ENCODE assay signal across 8 mouse cellular contexts in genomic region chr14:49173290-49174135, GRCm38 (mm10). TPM values are rescaled to one million over a fixed set of nuclear protein-coding genes. Genes with fewer than 3 reads are reported as not detected.
DNase-seq lines count a peak whose midpoint lies in the region; ATAC-seq and TF ChIP-seq lines count a peak whose summit lies in the region.

No protein-coding gene starts in this region.

- 25% methylated on average over 16 of the region's 16 CpGs for WGBS in heart, adult 2 months
- WGBS in intestine, embryonic 16.5 days = 25% methylated on average over 16 of the region's 16 CpGs
- WGBS in midbrain, embryonic 13.5 days = 53% methylated on average over 16 of the region's 16 CpGs

- peak overlapping the region; percentile 64; the same call in 1 of the 2 replicates for H3K27ac ChIP-seq in heart, adult 2 months
- no peak overlapping the region for H3K27ac ChIP-seq in CH12.LX (ENCODE audit: insufficient read depth, low read depth)
- H3K27ac ChIP-seq in embryonic fibroblast, embryonic 13.5 days (ENCODE audit: insufficient read depth, low read length) = no peak overlapping the region
- peak overlapping the region; percentile 87 for H3K27ac ChIP-seq in intestine, embryonic 16.5 days (ENCODE audit: low read length)
- peak overlapping the region; percentile 91; the same call in 1 of the 2 replicates for H3K27ac ChIP-seq in midbrain, embryonic 13.5 days

- H3K79me2 ChIP-seq in heart, adult 2 months (replicated peaks; ENCODE audit: control insufficient read depth, insufficient read depth, low read length) = peaks cover 4% of the 10 kb centered on the region
- H3K79me2 ChIP-seq in CH12.LX (replicated peaks; ENCODE audit: control insufficient read depth, extremely low read depth, insufficient read depth, poor library complexity, severe bottlenecking) = peaks cover 28% of the 10 kb centered on the region

- H3K36me3 ChIP-seq in heart, adult 2 months (ENCODE audit: control insufficient read depth, insufficient read depth, low read length) = peaks cover 20% of the 10 kb centered on the region
- H3K36me3 ChIP-seq in CH12.LX (replicated peaks in 1 of 2; ENCODE audit: control insufficient read depth in 1 of 2, insufficient read depth in 1 of 2, low read length in 1 of 2) = peaks cover 5 to 23% of the 10 kb centered on the region in 2 experiments
- no peaks in the 10 kb centered on the region for H3K36me3 ChIP-seq in intestine, embryonic 16.5 days (ENCODE audit: control insufficient read depth, insufficient read depth, low read length)
- H3K36me3 ChIP-seq in midbrain, embryonic 13.5 days = no peaks in the 10 kb centered on the region; the same call in 1 of the 2 replicates

- TF ChIP-seq CTCF in heart, adult 2 months (IDR thresholded peaks at IDR 0.05) = no peak
- TF ChIP-seq CTCF in CH12.LX (conservative IDR thresholded peaks at IDR 0.05 in 1 of 2, IDR thresholded peaks at IDR 0.05 in 1 of 2; ENCODE audit: low read depth in 2 of 2, low read length in 2 of 2) = no peak
- TF ChIP-seq CTCF in embryonic fibroblast, embryonic 13.5 days (IDR thresholded peaks at IDR 0.05; ENCODE audit: borderline replicate concordance, insufficient read depth, low read length) = no peak

- peak overlapping the region; percentile 68 for H3K4me3 ChIP-seq in heart, adult 2 months
- H3K4me3 ChIP-seq in CH12.LX (replicated peaks in 1 of 3; ENCODE audit: low read depth in 2 of 3, low read length in 2 of 3, poor library complexity in 1 of 3) = peak overlapping the region; percentile 50 to 97 (median 90)
- H3K4me3 ChIP-seq in embryonic fibroblast, embryonic 13.5 days (ENCODE audit: insufficient read depth, low read length) = peak overlapping the region; percentile 72
- peak overlapping the region; percentile 99 for H3K4me3 ChIP-seq in intestine, embryonic 16.5 days (ENCODE audit: low read length)
- peak overlapping the region; percentile 98 for H3K4me3 ChIP-seq in midbrain, embryonic 13.5 days (replicated peaks)

- no peaks in the 10 kb centered on the region for H3K27me3 ChIP-seq in heart, adult 2 months (ENCODE audit: control insufficient read depth, insufficient read depth, low read length)
- no peaks in the 10 kb centered on the region for H3K27me3 ChIP-seq in CH12.LX (replicated peaks)
- H3K27me3 ChIP-seq in intestine, embryonic 16.5 days (replicated peaks; ENCODE audit: control insufficient read depth, insufficient read depth, low read length) = no peaks in the 10 kb centered on the region
- H3K27me3 ChIP-seq in midbrain, embryonic 13.5 days = no peaks in the 10 kb centered on the region

- in situ Hi-C loops in CH12.LX (cut with MboI; ENCODE audit: low pct_ligation_motif_present, low pct_unique_long_range_greater_than_20kb, low sequenced_read_pairs) = no loop called here

- no peaks in the 10 kb centered on the region for H3K9me3 ChIP-seq in CH12.LX (replicated peaks; ENCODE audit: low read length)
- no peaks in the 10 kb centered on the region for H3K9me3 ChIP-seq in intestine, embryonic 16.5 days (ENCODE audit: control insufficient read depth, low read length)
- no peaks in the 10 kb centered on the region for H3K9me3 ChIP-seq in midbrain, embryonic 13.5 days

- TF ChIP-seq EP300 in heart, adult 2 months (IDR thresholded peaks at IDR 0.05; ENCODE audit: insufficient read depth, low read depth, low read length) = no peak
- no peak for TF ChIP-seq EP300 in CH12.LX (IDR thresholded peaks at IDR 0.05; ENCODE audit: low read length)

- DNase-seq in heart, adult 2 months = peak in 1 of 2 experiments; percentile 17
- no peak for DNase-seq in heart, adult 9 months (ENCODE audit: low spot score in 2 of 2)
- DNase-seq in CH12.LX (ENCODE audit: extremely low read depth) = no peak
- no peak for DNase-seq in layer of hippocampus, postnatal 10 days (ENCODE audit: low spot score in 2 of 2)
- no peak for DNase-seq in ovary, postnatal 14 days (ENCODE audit: low spot score)

- H3K4me1 ChIP-seq in heart, adult 2 months (ENCODE audit: control insufficient read depth, insufficient read depth, low read length) = peaks cover 9% of the 10 kb centered on the region
- H3K4me1 ChIP-seq in CH12.LX (ENCODE audit: control insufficient read depth in 1 of 2, insufficient read depth in 2 of 2) = peaks cover 3 to 29% of the 10 kb centered on the region in 2 experiments; a peak in 2 of 4 replicates
- no peaks in the 10 kb centered on the region; the same call in none of the 2 replicates for H3K4me1 ChIP-seq in embryonic fibroblast, embryonic 13.5 days (ENCODE audit: control insufficient read depth, insufficient read depth, low read length)
- peaks cover 18% of the 10 kb centered on the region for H3K4me1 ChIP-seq in intestine, embryonic 16.5 days (ENCODE audit: control insufficient read depth, insufficient read depth, low read length)
- H3K4me1 ChIP-seq in midbrain, embryonic 13.5 days (replicated peaks) = peaks cover 40% of the 10 kb centered on the region

- ATAC-seq in intestine, embryonic 16.5 days = no peak
- ATAC-seq in midbrain, embryonic 13.5 days = peak; percentile 16; the same call in 1 of the 2 replicates

- H3K4me2 ChIP-seq in CH12.LX (ENCODE audit: insufficient read depth, low read depth, poor library complexity, severe bottlenecking) = peak overlapping the region; percentile 84
- peak overlapping the region; percentile 85 for H3K4me2 ChIP-seq in intestine, embryonic 16.5 days (ENCODE audit: low read depth, low read length)
- peak overlapping the region; percentile 95 for H3K4me2 ChIP-seq in midbrain, embryonic 13.5 days (replicated peaks)

- TF ChIP-seq POLR2A in heart, adult 2 months (IDR thresholded peaks at IDR 0.05; ENCODE audit: insufficient read depth, low read depth, low read length) = no peak
- TF ChIP-seq POLR2A in CH12.LX (IDR thresholded peaks at IDR 0.05; ENCODE audit: low read depth, low read length) = no peak
- TF ChIP-seq POLR2A in embryonic fibroblast, embryonic 13.5 days (IDR thresholded peaks at IDR 0.05; ENCODE audit: low read depth, low read length) = no peak

- dilution Hi-C loops in CH12.LX (cut with MboI; ENCODE audit: extremely low pct_ligation_motif_present, extremely low pct_unique_long_range_greater_than_20kb, low sequenced_read_pairs) = no loop called here

- no peak for TF ChIP-seq RAD21 in CH12.LX (IDR thresholded peaks at IDR 0.05; ENCODE audit: low read depth, low read length)

- peak overlapping the region; percentile 98 for H3K9ac ChIP-seq in heart, adult 2 months (ENCODE audit: low read depth, low read length)
- peak overlapping the region; percentile 79 for H3K9ac ChIP-seq in CH12.LX (ENCODE audit: insufficient read depth, low read depth)
- peak overlapping the region; percentile 97 for H3K9ac ChIP-seq in intestine, embryonic 16.5 days (ENCODE audit: low read depth, low read length)
- peak overlapping the region; percentile 97 for H3K9ac ChIP-seq in midbrain, embryonic 13.5 days (replicated peaks)

- intact Hi-C loops in heart, adult 2 months (cut with DNase I) = loop anchor here (2.0 kb wide), 1 partner anchor 107 kb away; the partner anchor contains the start of genes Ap5m1 and Exoc5

TF ChIP-seq in CH12.LX, 34 proteins besides CTCF, POLR2A, EP300 and RAD21:
- TF ChIP-seq MAFK (IDR thresholded peaks at IDR 0.05; ENCODE audit: insufficient replicate concordance, low read length) (no peak), CHD1 (IDR thresholded peaks at IDR 0.05; ENCODE audit: low read depth, low read length) (peak; percentile 50; the same call in 1 of the 2 replicates), ELF1 (IDR thresholded peaks at IDR 0.05; ENCODE audit: low read depth, low read length) (0 out of 2 replicates have a peak, but pooled peaks have one; percentile 24), SIN3A (IDR thresholded peaks at IDR 0.05; ENCODE audit: low read length) (0 out of 2 replicates have a peak, but pooled peaks have one; percentile 10), MXI1 (IDR thresholded peaks at IDR 0.05; ENCODE audit: low read depth, low read length) (no peak), MEF2A (IDR thresholded peaks at IDR 0.05; ENCODE audit: borderline replicate concordance, low read depth, low read length) (no peak), USF1 (IDR thresholded peaks at IDR 0.05; ENCODE audit: low read depth, low read length) (no peak), CHD2 (IDR thresholded peaks at IDR 0.05; ENCODE audit: low read length) (no peak)

RNA-seq across cellular contexts. Expression of gene Naa30, which starts 1.5 kb away (rescaled TPM):
- 10 to 100 TPM; 20.1 to 25.2 TPM for total RNA-seq in heart, adult 2 months (2021)
- polyA plus RNA-seq in heart, adult 2 months (2012; rRNA removed) = 6.8 and 11.2 TPM in 2 replicates
- total RNA-seq in CH12.LX (2012; rRNA removed) = 13.5 and 15.2 TPM in 2 replicates
- total RNA-seq in CH12.LX (2014; rRNA removed) = 26.5 and 31.4 TPM in 2 replicates
- polyA plus RNA-seq in CH12.LX (2012; ENCODE audit: insufficient read length, low read depth) = 23.5 and 25.6 TPM in 2 replicates
- 25.9 and 35.7 TPM in 2 replicates for polyA plus RNA-seq in embryonic fibroblast, embryonic 13.5 days (2011; ENCODE audit: insufficient read length, low read depth, missing spikeins)
- polyA plus RNA-seq in intestine, embryonic 16.5 days (2015; fragmentation: Nextera tagmentation; extraction: Ambion mirVana) = 6.8 and 7.6 TPM in 2 replicates
- 13.9 and 14.6 TPM in 2 replicates for polyA plus RNA-seq in midbrain, embryonic 13.5 days (2015; fragmentation: Nextera tagmentation; extraction: Ambion mirVana)
- 10 to 100 TPM; 36.5 to 36.9 TPM for total RNA-seq in layer of hippocampus, postnatal 10 days (2021)

Comparison
In these comparisons a context has a peak if more than half of its experiments do, and no peak if none do; other contexts are left out.
1. H3K27ac ChIP-seq: peak in heart, adult 2 months (single experiment), intestine, embryonic 16.5 days (single experiment) and midbrain, embryonic 13.5 days (single experiment); none in CH12.LX (single experiment) and embryonic fibroblast, embryonic 13.5 days (single experiment).
2. Peak in every context shown above with its lines, with median percentiles within 50 percentile points of each other: H3K4me3 ChIP-seq, H3K9ac ChIP-seq and H3K4me2 ChIP-seq.